Mouse (Mus musculus) midbrain, postnatal 0 days (tissue): ENCODE results near the gene Gpc6. TPM values are rescaled to one million over a fixed set of nuclear protein-coding genes. Genes with fewer than 3 reads are reported as not detected.
A peak's percentile ranks its signal among the peaks of the same experiment; 100 is the strongest.

Experiments used
- ATAC-seq: fragments of 200-750 bp; cut with Nextera tagmentation; 2 replicates; pipeline ENCODE4 v1.8.0; 2017; ENCODE audit warnings: moderate number of reproducible peaks, mild to moderate bottlenecking, moderate TSS enrichment, moderate library complexity; ENCODE audit not compliant: low FRiP score
- DNase-seq: peaks from one replicate; pipeline ENCODE4 v3.0.0-alpha.2; 2015; ENCODE audit warnings: low spot score
- H3K27ac ChIP-seq: fragments of 300-500 bp; sonication (generic); 2 replicates; pipeline ENCODE4 v1.5.1; 2014; ENCODE audit warnings: low read depth, mild to moderate bottlenecking, low read length, mixed read lengths
- H3K27me3 ChIP-seq: fragments of 300-500 bp; sonication (generic); 2 replicates; pipeline ENCODE4 v1.6.1; 2014; ENCODE audit warnings: low read length, control low read depth, mixed read lengths; ENCODE audit not compliant: insufficient read depth
- H3K36me3 ChIP-seq: fragments of 300-500 bp; sonication (generic); 2 replicates; pipeline ENCODE4 v1.6.1; 2014; ENCODE audit warnings: low read length, control low read depth, mixed read lengths; ENCODE audit not compliant: insufficient read depth
- H3K4me1 ChIP-seq: fragments of 300-500 bp; sonication (generic); 2 replicates; pipeline ENCODE4 v1.6.1; 2014; ENCODE audit warnings: mild to moderate bottlenecking, control low read depth, antibody characterized with exemption, low read length, mixed read lengths; ENCODE audit not compliant: insufficient read depth
- H3K4me2 ChIP-seq: fragments of 300-500 bp; sonication (generic); 2 replicates; pipeline ENCODE4 v1.6.1; 2014; ENCODE audit warnings: low read depth, mild to moderate bottlenecking, low read length, mixed read lengths; ENCODE audit not compliant: poor library complexity, severe bottlenecking
- H3K4me3 ChIP-seq: fragments of 300-500 bp; sonication (generic); 2 replicates; pipeline ENCODE4 v1.5.1; 2014; ENCODE audit warnings: low read depth, mild to moderate bottlenecking, low read length, moderate library complexity
- H3K9ac ChIP-seq: fragments of 300-500 bp; sonication (generic); replicated peaks from 2 replicates; pipeline ENCODE4 v1.6.1; 2014; ENCODE audit warnings: mild to moderate bottlenecking, low read length, moderate library complexity, mixed read lengths; ENCODE audit not compliant: poor library complexity, severe bottlenecking
- H3K9me3 ChIP-seq: fragments of 300-500 bp; sonication (generic); 2 replicates; pipeline ENCODE4 v1.6.1; 2016; ENCODE audit warnings: low read length, control low read depth
- CTCF ChIP-seq: IDR thresholded peaks from 2 replicates; pipeline ENCODE4 v1.5.1; 2016; ENCODE audit warnings: antibody characterized with exemption, mild to moderate bottlenecking
- WGBS: fragments of 180-500 bp; shearing (Covaris S2); extraction: QIAGEN DNeasy Blood & Tissue Kit; methylation state at CpG from one replicate; pipeline ENCODE4 v1.1.7; 2014; 5-methylcytosine and 5-hydroxymethylcytosine counted together
- polyA plus RNA-seq: library from polyadenylated mRNA; unstranded; fragments of >200 nt; fragmentation: Nextera tagmentation; extraction: Ambion mirVana; gene quantifications from 2 replicates; pipeline ENCODE4 v1.2.1, GENCODE M21; 2015
- total RNA-seq: library from RNA; depleted of rRNA; stranded (reverse); fragments of >200 nt; gene quantifications from 2 replicates; pipeline ENCODE4 v1.2.3, GENCODE M21; 2014

Gpc6 gene
- total and polyA plus RNA-seq, 2 experiments from 2014 or later = 19.3 to 20.3 TPM

DNA sequence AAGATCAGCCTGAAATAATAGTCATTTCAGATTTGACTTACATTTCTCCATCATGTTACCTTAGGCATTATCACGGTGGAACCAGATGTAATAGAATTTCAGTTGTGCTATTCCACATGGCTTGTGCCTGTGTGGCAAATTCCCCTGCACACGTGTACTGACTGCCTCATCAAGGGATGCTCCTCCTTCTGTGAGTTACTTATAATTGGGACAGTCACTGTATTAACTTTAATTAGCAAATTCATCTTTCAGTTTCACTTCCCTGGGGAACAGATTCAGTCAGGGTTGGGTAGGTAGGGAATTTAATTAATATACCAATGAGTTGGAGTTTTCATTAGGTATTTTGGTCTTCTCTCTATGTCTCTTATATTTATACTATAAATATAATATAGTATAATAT, 869.8 kb downstream of the Gpc6 start:
- no peak for DNase-seq
- 57% methylated on average over 2 of the region's 2 CpGs for WGBS
- Histone ChIP-seq H3K36me3 (no peaks in the 10 kb centered on the region), H3K4me3 (no peak overlapping the region), H3K9ac (no peak overlapping the region), H3K4me1 (no peaks in the 10 kb centered on the region), H3K9me3 (no peaks in the 10 kb centered on the region), H3K27me3 (no peaks in the 10 kb centered on the region), H3K27ac (no peak overlapping the region), H3K4me2 (no peak overlapping the region)
- no peak for ATAC-seq
- TF ChIP-seq CTCF = no peak

DNA sequence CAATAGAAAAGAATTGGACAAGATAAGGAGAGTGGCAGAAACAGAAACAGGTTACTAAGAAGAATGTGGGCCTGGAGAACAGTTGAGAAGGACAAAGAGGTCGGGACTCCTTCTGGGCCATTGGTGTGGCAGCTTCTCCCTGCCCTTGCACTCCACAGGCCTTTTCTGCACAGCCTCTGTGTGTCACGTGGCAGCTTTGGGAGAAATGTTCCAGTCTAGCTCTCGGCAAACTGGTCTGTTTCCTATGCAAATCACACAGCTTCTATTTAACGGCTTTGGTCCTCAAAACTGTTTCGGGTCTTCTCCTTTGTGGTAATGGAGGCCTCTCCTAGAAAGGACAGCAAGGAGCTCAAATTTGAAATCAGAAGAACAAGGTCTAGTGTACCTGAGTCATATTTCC, 871.5 kb downstream of the Gpc6 start:
- ATAC-seq (no peak), DNase-seq (no peak)
- Histone ChIP-seq H3K9me3 (no peaks in the 10 kb centered on the region), H3K27ac (no peak overlapping the region), H3K9ac (no peak overlapping the region), H3K27me3 (no peaks in the 10 kb centered on the region), H3K4me1 (no peaks in the 10 kb centered on the region), H3K36me3 (no peaks in the 10 kb centered on the region), H3K4me3 (no peak overlapping the region), H3K4me2 (no peak overlapping the region)
- 70% methylated on average over 5 of the region's 5 CpGs for WGBS
- no peak for TF ChIP-seq CTCF

DNA sequence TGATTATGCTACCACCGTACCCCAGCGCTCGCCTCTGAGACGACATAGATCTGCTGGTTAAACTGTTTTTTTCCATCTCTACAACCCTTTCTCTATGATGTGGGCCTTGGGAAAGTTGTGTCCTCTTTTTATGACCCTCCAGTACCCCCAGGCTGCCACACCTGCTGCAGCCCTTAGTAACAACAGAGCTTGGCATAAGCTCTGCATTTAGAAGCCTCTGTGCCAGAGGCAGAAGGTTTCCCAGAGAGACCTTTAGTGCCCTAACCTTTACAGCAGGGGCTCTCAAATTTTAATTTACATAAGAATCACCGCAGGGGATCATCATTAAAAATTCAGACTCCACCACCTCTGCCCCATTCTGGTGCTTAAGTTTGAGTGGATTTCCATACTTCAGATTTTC, 875.3 kb downstream of the Gpc6 start:
- WGBS = 71% methylated on average over 5 of the region's 5 CpGs
- H3K36me3 ChIP-seq = no peaks in the 10 kb centered on the region
- ATAC-seq (no peak), DNase-seq (no peak)
- no peak overlapping the region for H3K27ac ChIP-seq
- TF ChIP-seq CTCF = no peak
- H3K4me1 ChIP-seq = no peaks in the 10 kb centered on the region
- H3K9ac ChIP-seq = no peak overlapping the region
- H3K4me2 ChIP-seq = no peak overlapping the region
- no peaks in the 10 kb centered on the region for H3K9me3 ChIP-seq
- no peaks in the 10 kb centered on the region for H3K27me3 ChIP-seq
- H3K4me3 ChIP-seq = no peak overlapping the region

DNA sequence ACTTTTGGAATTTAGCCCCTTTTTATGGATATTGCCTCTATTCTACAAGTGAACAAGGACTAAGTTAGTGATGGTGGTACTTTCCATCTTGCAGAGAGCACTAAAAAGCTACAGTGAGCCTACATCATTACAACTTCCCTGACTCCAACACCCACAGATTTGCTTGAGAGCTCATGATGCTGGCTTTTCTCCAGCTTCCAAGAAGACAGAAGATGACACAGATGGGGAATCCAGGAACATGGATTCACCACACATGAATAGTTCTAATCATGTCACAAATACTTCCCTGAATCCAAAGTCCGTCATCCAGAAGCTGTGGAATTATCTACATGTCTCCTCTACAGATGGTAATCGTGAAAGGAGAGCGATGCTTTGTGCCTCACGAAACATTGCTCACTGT, 882.7 kb downstream of the Gpc6 start:
- Histone ChIP-seq H3K4me3 (no peak overlapping the region), H3K4me2 (no peak overlapping the region), H3K36me3 (no peaks in the 10 kb centered on the region), H3K9ac (no peak overlapping the region), H3K9me3 (no peaks in the 10 kb centered on the region), H3K27me3 (no peaks in the 10 kb centered on the region), H3K4me1 (no peaks in the 10 kb centered on the region), H3K27ac (no peak overlapping the region)
- WGBS = 96% methylated on average over 4 of the region's 4 CpGs
- no peak for TF ChIP-seq CTCF
- DNase-seq (no peak), ATAC-seq (no peak)

- H3K4me2 ChIP-seq = no peak overlapping the region
- no peak overlapping the region for H3K9ac ChIP-seq
- no peak overlapping the region for H3K4me3 ChIP-seq
- WGBS = 90% methylated on average over 2 of the region's 2 CpGs
- no peaks in the 10 kb centered on the region for H3K4me1 ChIP-seq
- no peaks in the 10 kb centered on the region for H3K9me3 ChIP-seq
- no peaks in the 10 kb centered on the region for H3K27me3 ChIP-seq
- no peak for DNase-seq
- no peaks in the 10 kb centered on the region for H3K36me3 ChIP-seq
- H3K27ac ChIP-seq = no peak overlapping the region
- ATAC-seq = no peak
- TF ChIP-seq CTCF = no peak
Observed at GRCm38 (mm10) chr14:117808326-117808725, 883.2 kb downstream of the Gpc6 start.

DNA sequence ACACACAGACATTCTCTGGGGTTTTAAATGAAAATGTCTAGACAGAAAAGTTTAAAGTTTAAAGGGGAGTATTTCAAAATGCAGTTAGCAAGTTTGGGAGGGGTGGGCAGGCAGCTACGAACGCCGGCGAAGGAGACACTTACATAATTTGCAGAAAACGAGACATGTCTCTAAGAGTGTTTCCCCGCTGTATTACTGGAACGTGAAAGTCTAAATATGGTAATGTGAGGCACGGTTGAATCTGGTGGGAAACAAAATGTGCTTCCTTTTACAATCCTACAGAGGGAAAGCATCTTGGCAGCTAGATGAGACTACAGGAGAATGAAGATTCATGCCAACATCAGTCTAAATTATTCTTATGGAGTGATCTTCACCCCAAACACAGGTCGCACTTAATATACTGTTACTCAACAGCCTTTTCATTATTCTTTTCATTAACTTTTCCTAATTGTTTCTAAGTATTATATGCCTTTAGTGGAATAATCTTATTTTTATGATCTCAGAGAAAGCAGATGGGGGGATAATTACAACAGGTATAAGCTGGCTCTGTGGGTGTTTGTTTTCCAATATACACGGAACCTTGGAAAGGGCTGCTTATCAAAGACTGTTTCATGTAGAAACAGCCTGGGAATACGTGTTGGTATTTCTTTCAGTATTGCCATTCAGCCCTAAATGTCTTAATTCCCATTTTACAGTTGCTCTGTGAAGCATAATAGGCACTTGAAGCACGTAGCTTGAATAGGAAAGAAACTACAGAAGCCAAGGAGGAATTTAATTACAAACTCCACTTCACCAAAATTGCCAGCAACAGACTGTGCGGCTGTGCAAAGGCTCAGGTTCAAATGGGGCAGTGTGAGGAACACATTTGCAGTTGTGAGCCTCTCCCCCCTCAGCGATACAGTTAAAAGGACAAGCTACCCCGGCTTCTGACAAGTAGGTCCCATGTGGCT, 885.5 kb downstream of the Gpc6 start:
- no peak for TF ChIP-seq CTCF
- H3K36me3 ChIP-seq = no peaks in the 10 kb centered on the region
- H3K9ac ChIP-seq = no peak overlapping the region
- ATAC-seq = no peak
- 52% methylated on average over 15 of the region's 15 CpGs for WGBS
- no peaks in the 10 kb centered on the region for H3K4me1 ChIP-seq
- no peaks in the 10 kb centered on the region for H3K27me3 ChIP-seq
- no peaks in the 10 kb centered on the region for H3K9me3 ChIP-seq
- no peak overlapping the region for H3K27ac ChIP-seq
- peak; percentile 32 for DNase-seq
- H3K4me2 ChIP-seq = no peak overlapping the region
- no peak overlapping the region for H3K4me3 ChIP-seq
